Mouse (Mus musculus): Measurements from ENCODE around the gene Olfr998. TPM values are rescaled to one million over a fixed set of nuclear protein-coding genes. Genes with fewer than 3 reads are reported as not detected.

Gene Olfr998
- polyA plus RNA-seq (2015; fragmentation: Illumina TruSeq; extraction: RNeasy Lipid Tissue Mini Kit (QIAGEN cat#74804); ENCODE audit: insufficient read depth, low replicate concordance) = not detected

GRCm38 (mm10) chr2:85588648-85589047 lies at the start of gene Olfr998:
Gene Olfr998 (plus strand): TSS chr2:85588948.

GRCm38 (mm10) chr2:85578915-85579314 lies 9.8 kb upstream of the Olfr998 start, which contains the start of gene Olfr996:
Gene Olfr996 (plus strand): TSS chr2:85579215.

GRCm38 (mm10) chr2:85611803-85612202 lies 23.1 kb downstream of the Olfr998 start, which contains the start of gene Olfr1000:
Gene Olfr1000 (minus strand): TSS chr2:85611903.

Other genes starting within 250 kb of the Olfr998 start
- not detected for gene Olfr987, start 249.6 kb upstream of the Olfr998 start, polyA plus RNA-seq (2015; fragmentation: Illumina TruSeq; extraction: RNeasy Lipid Tissue Mini Kit (QIAGEN cat#74804); ENCODE audit: insufficient read depth, low replicate concordance)
- not detected for gene Olfr988, start 225.7 kb upstream of the Olfr998 start, polyA plus RNA-seq (2015; fragmentation: Illumina TruSeq; extraction: RNeasy Lipid Tissue Mini Kit (QIAGEN cat#74804); ENCODE audit: insufficient read depth, low replicate concordance)
- not detected for gene Olfr992, start 179.5 kb upstream of the Olfr998 start, polyA plus RNA-seq (2015; fragmentation: Illumina TruSeq; extraction: RNeasy Lipid Tissue Mini Kit (QIAGEN cat#74804); ENCODE audit: insufficient read depth, low replicate concordance)
- gene Olfr993, start 174.1 kb upstream of the Olfr998 start, polyA plus RNA-seq (2015; fragmentation: Illumina TruSeq; extraction: RNeasy Lipid Tissue Mini Kit (QIAGEN cat#74804); ENCODE audit: insufficient read depth, low replicate concordance) = not detected
- gene Olfr994, start 152.5 kb upstream of the Olfr998 start, polyA plus RNA-seq (2015; fragmentation: Illumina TruSeq; extraction: RNeasy Lipid Tissue Mini Kit (QIAGEN cat#74804); ENCODE audit: insufficient read depth, low replicate concordance) = not detected
- not detected for gene Olfr995, start 145.3 kb upstream of the Olfr998 start, polyA plus RNA-seq (2015; fragmentation: Illumina TruSeq; extraction: RNeasy Lipid Tissue Mini Kit (QIAGEN cat#74804); ENCODE audit: insufficient read depth, low replicate concordance)
- gene 4833423E24Rik, start 69.9 kb upstream of the Olfr998 start, polyA plus RNA-seq (2015; fragmentation: Illumina TruSeq; extraction: RNeasy Lipid Tissue Mini Kit (QIAGEN cat#74804); ENCODE audit: insufficient read depth, low replicate concordance) = not detected
- not detected for gene Olfr996, start 9.7 kb upstream of the Olfr998 start, polyA plus RNA-seq (2015; fragmentation: Illumina TruSeq; extraction: RNeasy Lipid Tissue Mini Kit (QIAGEN cat#74804); ENCODE audit: insufficient read depth, low replicate concordance)
- not detected for gene Olfr1000, start 23.0 kb downstream of the Olfr998 start, polyA plus RNA-seq (2015; fragmentation: Illumina TruSeq; extraction: RNeasy Lipid Tissue Mini Kit (QIAGEN cat#74804); ENCODE audit: insufficient read depth, low replicate concordance)
- not detected for gene Olfr1002, start 61.8 kb downstream of the Olfr998 start, polyA plus RNA-seq (2015; fragmentation: Illumina TruSeq; extraction: RNeasy Lipid Tissue Mini Kit (QIAGEN cat#74804); ENCODE audit: insufficient read depth, low replicate concordance)
- not detected for gene Olfr154, start 75.5 kb downstream of the Olfr998 start, polyA plus RNA-seq (2015; fragmentation: Illumina TruSeq; extraction: RNeasy Lipid Tissue Mini Kit (QIAGEN cat#74804); ENCODE audit: insufficient read depth, low replicate concordance)
- not detected for gene Olfr1006, start 89.8 kb downstream of the Olfr998 start, polyA plus RNA-seq (2015; fragmentation: Illumina TruSeq; extraction: RNeasy Lipid Tissue Mini Kit (QIAGEN cat#74804); ENCODE audit: insufficient read depth, low replicate concordance)
- gene Olfr1008, start 100.5 kb downstream of the Olfr998 start, polyA plus RNA-seq (2015; fragmentation: Illumina TruSeq; extraction: RNeasy Lipid Tissue Mini Kit (QIAGEN cat#74804); ENCODE audit: insufficient read depth, low replicate concordance) = not detected
- not detected for gene Olfr1009, start 126.5 kb downstream of the Olfr998 start, polyA plus RNA-seq (2015; fragmentation: Illumina TruSeq; extraction: RNeasy Lipid Tissue Mini Kit (QIAGEN cat#74804); ENCODE audit: insufficient read depth, low replicate concordance)
- gene Olfr1012, start 173.8 kb downstream of the Olfr998 start, polyA plus RNA-seq (2015; fragmentation: Illumina TruSeq; extraction: RNeasy Lipid Tissue Mini Kit (QIAGEN cat#74804); ENCODE audit: insufficient read depth, low replicate concordance) = not detected
- gene Olfr1013, start 178.2 kb downstream of the Olfr998 start, polyA plus RNA-seq (2015; fragmentation: Illumina TruSeq; extraction: RNeasy Lipid Tissue Mini Kit (QIAGEN cat#74804); ENCODE audit: insufficient read depth, low replicate concordance) = not detected
- gene Olfr1014, start 183.8 kb downstream of the Olfr998 start, polyA plus RNA-seq (2015; fragmentation: Illumina TruSeq; extraction: RNeasy Lipid Tissue Mini Kit (QIAGEN cat#74804); ENCODE audit: insufficient read depth, low replicate concordance) = not detected
- not detected for gene Olfr1015, start 193.1 kb downstream of the Olfr998 start, polyA plus RNA-seq (2015; fragmentation: Illumina TruSeq; extraction: RNeasy Lipid Tissue Mini Kit (QIAGEN cat#74804); ENCODE audit: insufficient read depth, low replicate concordance)
- not detected for gene Olfr1016, start 213.6 kb downstream of the Olfr998 start, polyA plus RNA-seq (2015; fragmentation: Illumina TruSeq; extraction: RNeasy Lipid Tissue Mini Kit (QIAGEN cat#74804); ENCODE audit: insufficient read depth, low replicate concordance)
- gene Olfr1018, start 229.5 kb downstream of the Olfr998 start, polyA plus RNA-seq (2015; fragmentation: Illumina TruSeq; extraction: RNeasy Lipid Tissue Mini Kit (QIAGEN cat#74804); ENCODE audit: insufficient read depth, low replicate concordance) = not detected